Mouse (Mus musculus) hindbrain, embryonic 13.5 days (tissue): Measurements from ENCODE around the gene Clstn2. TPM values are rescaled to one million over a fixed set of nuclear protein-coding genes. Genes with fewer than 3 reads are reported as not detected.

Experiments
- ATAC-seq: fragments of 200-750 bp; cut with Nextera tagmentation; 2 replicates; pipeline ENCODE4 v1.8.0; 2017; ENCODE audit warnings: moderate TSS enrichment; ENCODE audit not compliant: low FRiP score
- H3K27ac ChIP-seq: fragments of 300-500 bp; sonication (generic); 2 replicates; pipeline ENCODE4 v1.5.1; 2015; ENCODE audit warnings: inconsistent platforms, mild to moderate bottlenecking, moderate library complexity
- H3K27me3 ChIP-seq: fragments of 300-500 bp; sonication (generic); 2 replicates; pipeline ENCODE4 v1.6.1; 2015; ENCODE audit warnings: mild to moderate bottlenecking, inconsistent platforms
- H3K36me3 ChIP-seq: fragments of 300-500 bp; sonication (generic); 2 replicates; pipeline ENCODE4 v1.6.1; 2015; ENCODE audit warnings: mild to moderate bottlenecking, inconsistent platforms
- H3K4me1 ChIP-seq: fragments of 300-500 bp; sonication (generic); replicated peaks from 2 replicates; pipeline ENCODE4 v1.6.1; 2015; ENCODE audit warnings: inconsistent platforms
- H3K4me2 ChIP-seq: fragments of 300-500 bp; sonication (generic); 2 replicates; pipeline ENCODE4 v1.6.1; 2015; ENCODE audit warnings: inconsistent platforms, mild to moderate bottlenecking, moderate library complexity
- H3K4me3 ChIP-seq: fragments of 300-500 bp; sonication (generic); 2 replicates; pipeline ENCODE4 v1.5.1; 2015; ENCODE audit warnings: mild to moderate bottlenecking, inconsistent platforms
- H3K9ac ChIP-seq: fragments of 300-500 bp; sonication (generic); 2 replicates; pipeline ENCODE4 v1.6.1; 2015; ENCODE audit warnings: mild to moderate bottlenecking, inconsistent platforms
- H3K9me3 ChIP-seq: fragments of 300-500 bp; sonication (generic); 2 replicates; pipeline ENCODE4 v1.6.1; 2016; ENCODE audit warnings: inconsistent platforms
- WGBS: fragments of 180-500 bp; shearing (Covaris S2); methylation state at CpG from one replicate; pipeline ENCODE4 v1.1.7; 2015; 5-methylcytosine and 5-hydroxymethylcytosine counted together
- polyA plus RNA-seq: library from polyadenylated mRNA; unstranded; fragments of >200 nt; fragmentation: Nextera tagmentation; extraction: Ambion mirVana; gene quantifications from 2 replicates; pipeline ENCODE4 v1.2.1, GENCODE M21; 2015

Gene Clstn2
- polyA plus RNA-seq: 10.4 and 11.9 TPM in 2 replicates

- Histone ChIP-seq H3K9me3 (no peaks in the 10 kb centered on the region), H3K9ac (peak within 1 kb of the TSS; percentile 85), H3K36me3 (no peaks in the 10 kb centered on the region), H3K27ac (peak within 1 kb of the TSS; percentile 88), H3K4me1 (peaks cover 22% of the 10 kb centered on the region), H3K27me3 (peaks cover 33% of the 10 kb centered on the region), H3K4me3 (peak within 1 kb of the TSS; percentile 72), H3K4me2 (peak within 1 kb of the TSS; percentile 95)
- under 1% methylated on average over 51 of the region's 73 CpGs for WGBS
- ATAC-seq: peak; percentile 94
Observed at GRCm38 (mm10) chr9:98032573-98033272, at the start of gene Clstn2. Gene Clstn2, minus strand, starts transcription at chr9:98033181.

- no peak overlapping the region for H3K27ac ChIP-seq
- H3K36me3 ChIP-seq: no peaks in the 10 kb centered on the region
- no peak overlapping the region for H3K4me2 ChIP-seq
- ATAC-seq: no peak
- H3K9ac ChIP-seq: no peak overlapping the region
- WGBS: 85% methylated on average over 5 of the region's 5 CpGs
- H3K9me3 ChIP-seq: no peaks in the 10 kb centered on the region
- no peaks in the 10 kb centered on the region for H3K4me1 ChIP-seq
- no peaks in the 10 kb centered on the region for H3K27me3 ChIP-seq
- no peak overlapping the region for H3K4me3 ChIP-seq
Observed at GRCm38 (mm10) chr9:98067767-98068166, 34.8 kb upstream of the Clstn2 start.

- no peaks in the 10 kb centered on the region for H3K27me3 ChIP-seq
- no peak overlapping the region for H3K9ac ChIP-seq
- no peaks in the 10 kb centered on the region for H3K9me3 ChIP-seq
- no peaks in the 10 kb centered on the region for H3K36me3 ChIP-seq
- no peak overlapping the region for H3K27ac ChIP-seq
- no peak overlapping the region for H3K4me3 ChIP-seq
- WGBS: 83% methylated on average over 3 of the region's 3 CpGs
- H3K4me2 ChIP-seq: no peak overlapping the region
- ATAC-seq: no peak
- no peaks in the 10 kb centered on the region for H3K4me1 ChIP-seq
Observed at GRCm38 (mm10) chr9:98061646-98062045, 28.7 kb upstream of the Clstn2 start.

GRCm38 (mm10) chr9:98057291-98057690 is 24.3 kb upstream of the Clstn2 start:
- H3K9ac ChIP-seq: no peak overlapping the region
- H3K4me3 ChIP-seq: no peak overlapping the region
- ATAC-seq: no peak
- H3K27me3 ChIP-seq: no peaks in the 10 kb centered on the region
- WGBS: 92% methylated on average over 2 of the region's 2 CpGs
- no peaks in the 10 kb centered on the region for H3K9me3 ChIP-seq
- H3K4me1 ChIP-seq: no peaks in the 10 kb centered on the region
- no peak overlapping the region for H3K27ac ChIP-seq
- no peak overlapping the region for H3K4me2 ChIP-seq
- no peaks in the 10 kb centered on the region for H3K36me3 ChIP-seq

GRCm38 (mm10) chr9:98051343-98051742 is 18.4 kb upstream of the Clstn2 start:
- 65% methylated on average over 12 of the region's 12 CpGs for WGBS
- Histone ChIP-seq H3K4me1 (no peaks in the 10 kb centered on the region), H3K4me3 (no peak overlapping the region), H3K9ac (no peak overlapping the region), H3K36me3 (no peaks in the 10 kb centered on the region), H3K27me3 (no peaks in the 10 kb centered on the region), H3K9me3 (no peaks in the 10 kb centered on the region), H3K4me2 (no peak overlapping the region), H3K27ac (no peak overlapping the region)
- ATAC-seq: no peak

GRCm38 (mm10) chr9:98033273-98033855 is 383 bp upstream of the Clstn2 start:
- H3K9me3 ChIP-seq: no peaks in the 10 kb centered on the region
- peak overlapping the region; percentile 72 for H3K4me3 ChIP-seq
- ATAC-seq: peak; percentile 70
- no peaks in the 10 kb centered on the region for H3K36me3 ChIP-seq
- H3K4me2 ChIP-seq: peak overlapping the region; percentile 95
- WGBS: under 1% methylated on average over 38 of the region's 38 CpGs
- H3K9ac ChIP-seq: peak overlapping the region; percentile 85
- peak overlapping the region; percentile 88 for H3K27ac ChIP-seq
- H3K27me3 ChIP-seq: peaks cover 33% of the 10 kb centered on the region
- peaks cover 22% of the 10 kb centered on the region for H3K4me1 ChIP-seq

GRCm38 (mm10) chr9:98031898-98032572 is 946 bp downstream of the Clstn2 start:
- no peaks in the 10 kb centered on the region for H3K9me3 ChIP-seq
- H3K36me3 ChIP-seq: no peaks in the 10 kb centered on the region
- H3K27me3 ChIP-seq: peaks cover 33% of the 10 kb centered on the region
- H3K4me1 ChIP-seq: peaks cover 22% of the 10 kb centered on the region
- peak overlapping the region; percentile 85 for H3K9ac ChIP-seq
- peak overlapping the region; percentile 88; the same call in 1 of the 2 replicates for H3K27ac ChIP-seq
- peak overlapping the region; percentile 95 for H3K4me2 ChIP-seq
- ATAC-seq: peak; percentile 44; the same call in 1 of the 2 replicates
- 1% methylated on average over 31 of the region's 31 CpGs for WGBS
- peak overlapping the region; percentile 72 for H3K4me3 ChIP-seq

GRCm38 (mm10) chr9:98030715-98031114 is 2.3 kb downstream of the Clstn2 start:
- Histone ChIP-seq H3K27ac (no peak overlapping the region), H3K27me3 (peaks cover 33% of the 10 kb centered on the region), H3K4me3 (peak overlapping the region; percentile 72), H3K9me3 (no peaks in the 10 kb centered on the region), H3K36me3 (no peaks in the 10 kb centered on the region), H3K4me1 (peaks cover 22% of the 10 kb centered on the region), H3K9ac (no peak overlapping the region), H3K4me2 (peak overlapping the region; percentile 95)
- 20% methylated on average over 2 of the region's 2 CpGs for WGBS
- ATAC-seq: no peak

- Histone ChIP-seq H3K4me2 (no peak overlapping the region), H3K4me3 (no peak overlapping the region), H3K4me1 (peaks cover 5% of the 10 kb centered on the region; the same call in 1 of the 2 replicates), H3K27me3 (no peaks in the 10 kb centered on the region), H3K9me3 (no peaks in the 10 kb centered on the region), H3K9ac (no peak overlapping the region), H3K27ac (no peak overlapping the region), H3K36me3 (no peaks in the 10 kb centered on the region)
- 82% methylated on average over 3 of the region's 3 CpGs for WGBS
- ATAC-seq: no peak
Observed at GRCm38 (mm10) chr9:98025548-98025947, 7.4 kb downstream of the Clstn2 start.

- WGBS: 85% methylated on average over 11 of the region's 11 CpGs
- Histone ChIP-seq H3K4me2 (no peak overlapping the region), H3K27ac (no peak overlapping the region), H3K4me1 (no peaks in the 10 kb centered on the region; the same call in 1 of the 2 replicates), H3K9ac (no peak overlapping the region), H3K9me3 (no peaks in the 10 kb centered on the region), H3K36me3 (no peaks in the 10 kb centered on the region), H3K27me3 (no peaks in the 10 kb centered on the region), H3K4me3 (no peak overlapping the region)
- no peak for ATAC-seq
Observed at GRCm38 (mm10) chr9:98023069-98023468, 9.9 kb downstream of the Clstn2 start.

GRCm38 (mm10) chr9:98019876-98020275 is 13.1 kb downstream of the Clstn2 start:
- Histone ChIP-seq H3K4me1 (no peaks in the 10 kb centered on the region), H3K27ac (no peak overlapping the region), H3K4me3 (no peak overlapping the region), H3K27me3 (no peaks in the 10 kb centered on the region), H3K9ac (no peak overlapping the region), H3K36me3 (no peaks in the 10 kb centered on the region), H3K9me3 (no peaks in the 10 kb centered on the region), H3K4me2 (no peak overlapping the region)
- 91% methylated on average over 2 of the region's 2 CpGs for WGBS
- ATAC-seq: no peak

- H3K27me3 ChIP-seq: no peaks in the 10 kb centered on the region
- H3K4me3 ChIP-seq: no peak overlapping the region
- no peak overlapping the region for H3K4me2 ChIP-seq
- no peaks in the 10 kb centered on the region for H3K36me3 ChIP-seq
- no peaks in the 10 kb centered on the region for H3K9me3 ChIP-seq
- no peaks in the 10 kb centered on the region for H3K4me1 ChIP-seq
- WGBS: 91% methylated on average over 5 of the region's 5 CpGs
- H3K27ac ChIP-seq: no peak overlapping the region
- no peak overlapping the region for H3K9ac ChIP-seq
- ATAC-seq: no peak
Observed at GRCm38 (mm10) chr9:98018687-98019086, 14.3 kb downstream of the Clstn2 start.
